9 mouse cellular contexts compared by ENCODE assay signal in the genomic region with DNA sequence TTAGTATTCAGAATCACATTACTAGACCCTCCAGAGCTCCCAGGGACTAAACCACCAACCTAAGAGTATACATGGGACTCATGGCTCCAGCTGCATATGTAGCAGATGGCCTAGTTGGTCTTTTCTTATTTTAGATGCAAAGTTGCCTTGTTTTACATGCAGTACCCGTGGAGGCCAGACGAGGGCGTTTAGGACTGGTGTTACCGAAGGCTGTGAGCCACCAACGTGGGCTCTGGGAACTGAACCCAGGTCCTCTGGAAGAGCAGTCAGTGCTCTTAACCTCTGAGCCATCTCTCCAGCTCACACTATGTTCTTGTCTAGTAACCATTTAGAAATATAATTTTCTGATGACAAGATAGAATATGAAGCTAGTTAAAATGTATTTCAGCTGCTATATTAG.
DNase-seq lines count a peak whose midpoint lies in the region; ATAC-seq and TF ChIP-seq lines count a peak whose summit lies in the region.
"Had no signal": no experiment of that assay in that cellular context is flagged by ENCODE, and none has a peak within 500 bp of the region (broad histone marks: within the 10 kb centered on the region; RNA-seq: fewer than 3 reads in every experiment).

No protein-coding gene starts in this region.

- 16% methylated on average over 5 of the region's 5 CpGs for WGBS in lung, adult 2 months

- DNase-seq in lung, adult 2 months: no peak
- DNase-seq in lung, postnatal 10 days: no peak
- peak; percentile 11 for DNase-seq in G1E (ENCODE audit: low spot score)
- DNase-seq in c-Kit-positive CD71-negative TER-119-negative erythroid progenitor cells, embryonic 14.5 days (ENCODE audit: low read depth): peak; percentile 37
- peak; percentile 15 to 63 for DNase-seq in spleen, postnatal 10 days (ENCODE audit: low spot score in 2 of 2)
- DNase-seq in cerebellum, postnatal 4 days (ENCODE audit: low spot score in 2 of 2): no peak
- DNase-seq in right cerebral cortex, postnatal 25 days: no peak
- DNase-seq: embryo, embryonic 11 days had no signal

- H3K4me3 ChIP-seq in lung, adult 2 months (replicated peaks; ENCODE audit: extremely low read depth, low read depth, low read length): no peak overlapping the region
- no peak overlapping the region for H3K4me3 ChIP-seq in G1E (ENCODE audit: low read depth, low read length)
- H3K4me3 ChIP-seq: heart, embryonic 10.5 days had no signal

- TF ChIP-seq POLR2A in lung, adult 2 months (IDR thresholded peaks at IDR 0.05; ENCODE audit: borderline replicate concordance, extremely low read depth, low read depth, low read length): no peak

- ATAC-seq in G1E (ENCODE audit: extremely low read depth, insufficient number of reproducible peaks, low FRiP score, poor library complexity, severe bottlenecking): no peak

- no peaks in the 10 kb centered on the region for H3K36me3 ChIP-seq in G1E (replicated peaks)
- H3K36me3 ChIP-seq: heart, embryonic 10.5 days had no signal

- peak; percentile 52 for TF ChIP-seq CTCF in lung, adult 2 months (IDR thresholded peaks at IDR 0.05; ENCODE audit: insufficient read depth, low read length)
- TF ChIP-seq CTCF in G1E (IDR thresholded peaks at IDR 0.05; ENCODE audit: low read depth, low read length): peak; percentile 52

- peaks cover 32% of the 10 kb centered on the region for H3K27me3 ChIP-seq in G1E (ENCODE audit: insufficient read depth, low read length)

- no peaks in the 10 kb centered on the region for H3K9me3 ChIP-seq in G1E (replicated peaks)
- H3K9me3 ChIP-seq: heart, embryonic 10.5 days had no signal

- H3K4me1 ChIP-seq in lung, adult 2 months (ENCODE audit: control insufficient read depth, insufficient read depth, low read length): no peaks in the 10 kb centered on the region
- H3K4me1 ChIP-seq in G1E (ENCODE audit: insufficient read depth, low read depth, low read length): no peaks in the 10 kb centered on the region

Comparison
In these comparisons a context has a peak if more than half of its experiments do, and no peak if none do; other contexts are left out.
1. DNase-seq: peak in G1E (single experiment), c-Kit-positive CD71-negative TER-119-negative erythroid progenitor cells, embryonic 14.5 days (single experiment) and spleen, postnatal 10 days (2 of 2); none in lung, adult 2 months (single experiment), lung, postnatal 10 days (single experiment), cerebellum, postnatal 4 days (0 of 2) and right cerebral cortex, postnatal 25 days (single experiment).